Mouse (Mus musculus): Measurements from ENCODE around the gene Fzd1. TPM values are rescaled to one million over a fixed set of nuclear protein-coding genes. Genes with fewer than 3 reads are reported as not detected.

Fzd1 gene
- polyA plus RNA-seq, 1 experiment from 2014 or later, result 18.3 TPM

DNA sequence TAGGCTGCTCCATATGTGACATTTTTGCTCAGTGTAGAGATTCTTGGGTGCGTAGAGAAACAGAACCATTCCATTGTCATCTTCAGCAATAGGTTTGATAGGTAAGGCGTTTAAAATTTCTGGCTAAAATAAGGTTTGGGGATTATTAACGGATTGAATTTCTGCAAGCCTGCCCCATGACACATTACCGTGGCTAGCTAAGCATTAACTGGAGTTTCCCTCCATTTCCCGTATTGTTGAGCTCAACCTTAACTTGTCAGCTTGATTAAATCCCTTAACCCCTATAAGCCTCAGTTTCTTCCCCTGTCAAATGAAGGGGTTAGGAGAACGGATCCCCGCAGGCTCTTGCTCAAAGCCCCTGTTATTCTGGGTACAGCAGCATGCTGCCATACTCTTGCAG lies 22.4 kb downstream of the Fzd1 start:
- no peak overlapping the region for H3K27ac ChIP-seq (ENCODE audit: low read length)
- H3K4me1 ChIP-seq (ENCODE audit: insufficient read depth, low read depth, low read length), result no peaks in the 10 kb centered on the region
- 78% methylated on average over 7 of the region's 7 CpGs for WGBS
- H3K9me3 ChIP-seq (ENCODE audit: low read length), result no peaks in the 10 kb centered on the region
- H3K27me3 ChIP-seq (replicated peaks; ENCODE audit: insufficient read depth, low read length), result no peaks in the 10 kb centered on the region
- no peaks in the 10 kb centered on the region for H3K36me3 ChIP-seq (ENCODE audit: insufficient read depth, low read length)
- no peak overlapping the region for H3K4me2 ChIP-seq (replicated peaks; ENCODE audit: low read depth, low read length)
- ATAC-seq, result no peak
- no peak overlapping the region for H3K9ac ChIP-seq (replicated peaks; ENCODE audit: low read depth)
- no peak overlapping the region for H3K4me3 ChIP-seq (ENCODE audit: low read depth, low read length)
- no peak for DNase-seq (ENCODE audit: low spot score)
- TF ChIP-seq CTCF (IDR thresholded peaks at IDR 0.05), result no peak
- no peak for TF ChIP-seq EP300 (IDR thresholded peaks at IDR 0.05)

DNA sequence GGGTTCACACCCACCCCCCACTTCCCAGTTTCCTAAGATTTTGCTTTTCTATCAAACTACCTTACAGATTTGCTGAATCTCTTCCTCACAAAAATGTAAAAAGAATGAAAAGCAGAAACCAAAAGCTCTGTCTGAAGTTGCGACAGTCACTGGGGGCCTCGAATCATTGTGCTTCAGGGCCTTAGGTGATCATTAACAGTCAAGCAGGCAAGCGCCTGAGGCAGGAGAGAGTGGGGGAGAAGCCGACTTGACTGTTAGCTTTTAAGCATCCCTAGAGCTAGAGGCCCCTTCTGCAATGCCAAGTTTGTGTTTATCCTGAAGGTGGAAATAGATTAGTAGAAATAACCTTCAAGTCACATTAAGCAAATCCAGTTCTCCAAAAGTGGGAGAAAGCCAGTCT lies 24.6 kb downstream of the Fzd1 start:
- H3K36me3 ChIP-seq (ENCODE audit: insufficient read depth, low read length), result no peaks in the 10 kb centered on the region
- H3K4me1 ChIP-seq (ENCODE audit: insufficient read depth, low read depth, low read length), result no peaks in the 10 kb centered on the region
- ATAC-seq (no peak), DNase-seq (ENCODE audit: low spot score) (no peak)
- no peak overlapping the region for H3K4me2 ChIP-seq (replicated peaks; ENCODE audit: low read depth, low read length)
- H3K9ac ChIP-seq (replicated peaks; ENCODE audit: low read depth), result no peak overlapping the region
- TF ChIP-seq EP300 (IDR thresholded peaks at IDR 0.05), result no peak
- TF ChIP-seq CTCF (IDR thresholded peaks at IDR 0.05), result no peak
- WGBS, result 46% methylated on average over 4 of the region's 4 CpGs
- H3K4me3 ChIP-seq (ENCODE audit: low read depth, low read length), result no peak overlapping the region
- H3K27me3 ChIP-seq (replicated peaks; ENCODE audit: insufficient read depth, low read length), result no peaks in the 10 kb centered on the region
- H3K27ac ChIP-seq (ENCODE audit: low read length), result no peak overlapping the region
- no peaks in the 10 kb centered on the region for H3K9me3 ChIP-seq (ENCODE audit: low read length)

DNA sequence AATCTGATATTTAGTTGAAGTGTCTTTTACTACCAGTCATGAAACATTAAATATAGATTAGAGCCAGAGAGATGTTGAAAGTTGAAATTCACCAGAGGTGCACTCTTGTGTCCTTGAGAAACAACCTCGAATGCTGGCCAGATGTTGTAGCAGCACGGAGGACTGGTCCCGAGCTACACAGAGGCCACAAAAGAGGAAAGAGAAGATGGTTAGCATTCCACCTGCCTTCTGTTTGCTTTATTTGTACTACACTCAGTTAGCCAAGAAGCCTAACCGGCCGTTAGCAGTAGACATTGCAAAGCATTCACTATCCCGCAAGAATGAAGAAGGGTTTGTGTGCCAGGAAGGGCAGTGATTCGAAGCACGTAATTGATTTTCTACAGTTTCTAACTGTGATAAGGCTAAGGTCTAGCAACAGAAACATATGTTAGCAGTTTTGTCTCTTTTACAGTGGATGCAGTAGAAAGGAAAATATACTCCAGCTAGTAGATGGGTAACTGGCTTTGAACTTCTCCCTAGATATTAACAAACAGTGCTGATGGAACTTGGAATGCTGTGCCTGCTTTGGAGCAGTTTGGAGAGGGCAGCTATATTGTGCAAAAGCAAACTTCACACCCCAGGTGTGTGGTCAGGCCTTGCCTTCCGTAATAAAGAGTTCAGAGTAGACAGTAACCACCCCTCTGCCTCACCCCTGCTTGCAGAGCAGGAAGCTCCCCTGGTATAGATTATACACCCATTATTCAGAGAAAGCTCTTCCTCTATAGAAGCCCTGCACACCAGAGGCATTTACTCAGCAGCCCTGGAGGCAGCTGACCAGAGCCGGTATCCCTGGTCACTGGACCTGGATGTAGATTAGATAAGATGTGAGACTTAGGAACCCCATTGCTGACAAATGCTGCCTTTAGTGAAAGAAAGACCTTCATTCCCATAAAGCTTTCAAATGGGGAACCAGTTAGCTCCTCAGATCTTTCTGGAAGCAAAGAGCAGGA lies 25.3 kb downstream of the Fzd1 start:
- no peaks in the 10 kb centered on the region for H3K9me3 ChIP-seq (ENCODE audit: low read length)
- no peaks in the 10 kb centered on the region for H3K36me3 ChIP-seq (ENCODE audit: insufficient read depth, low read length)
- no peaks in the 10 kb centered on the region for H3K27me3 ChIP-seq (replicated peaks; ENCODE audit: insufficient read depth, low read length)
- 39% methylated on average over 10 of the region's 10 CpGs for WGBS
- H3K4me2 ChIP-seq (replicated peaks; ENCODE audit: low read depth, low read length), result no peak overlapping the region
- no peak for TF ChIP-seq CTCF (IDR thresholded peaks at IDR 0.05)
- no peak for DNase-seq (ENCODE audit: low spot score)
- H3K9ac ChIP-seq (replicated peaks; ENCODE audit: low read depth), result no peak overlapping the region
- ATAC-seq, result no peak
- no peak overlapping the region for H3K27ac ChIP-seq (ENCODE audit: low read length)
- H3K4me1 ChIP-seq (ENCODE audit: insufficient read depth, low read depth, low read length), result no peaks in the 10 kb centered on the region
- H3K4me3 ChIP-seq (ENCODE audit: low read depth, low read length), result no peak overlapping the region

DNA sequence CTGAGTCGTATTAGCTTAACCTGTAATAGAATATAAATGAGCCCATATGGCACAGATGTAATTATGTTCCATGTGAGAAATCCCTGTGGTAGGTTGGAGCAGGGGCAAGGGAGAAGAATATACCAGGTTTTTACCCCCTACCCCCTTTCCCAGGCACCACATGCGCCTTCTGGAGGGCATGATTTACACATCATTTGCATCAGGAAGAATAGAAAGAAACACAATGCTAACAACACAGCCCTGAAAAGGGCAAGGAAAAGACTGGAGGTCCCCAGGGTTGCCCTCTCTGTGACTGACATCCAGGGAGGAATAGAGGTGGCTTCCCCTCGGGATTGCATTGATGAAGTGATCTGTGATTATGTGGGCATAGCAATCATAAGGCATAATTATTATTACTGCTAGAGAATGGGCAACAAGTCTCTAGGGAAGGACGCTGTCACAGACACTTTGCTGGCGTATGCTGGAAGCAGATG lies 26.1 kb downstream of the Fzd1 start:
- H3K36me3 ChIP-seq (ENCODE audit: insufficient read depth, low read length), result no peaks in the 10 kb centered on the region
- H3K4me3 ChIP-seq (ENCODE audit: low read depth, low read length), result no peak overlapping the region
- H3K9ac ChIP-seq (replicated peaks; ENCODE audit: low read depth), result no peak overlapping the region
- H3K27ac ChIP-seq (ENCODE audit: low read length), result no peak overlapping the region
- TF ChIP-seq CTCF (IDR thresholded peaks at IDR 0.05) (no peak), EP300 (IDR thresholded peaks at IDR 0.05) (no peak)
- H3K4me1 ChIP-seq (ENCODE audit: insufficient read depth, low read depth, low read length), result no peaks in the 10 kb centered on the region
- no peaks in the 10 kb centered on the region for H3K27me3 ChIP-seq (replicated peaks; ENCODE audit: insufficient read depth, low read length)
- no peak overlapping the region for H3K4me2 ChIP-seq (replicated peaks; ENCODE audit: low read depth, low read length)
- ATAC-seq (no peak), DNase-seq (ENCODE audit: low spot score) (no peak)
- 76% methylated on average over 5 of the region's 5 CpGs for WGBS
- no peaks in the 10 kb centered on the region for H3K9me3 ChIP-seq (ENCODE audit: low read length)

DNA sequence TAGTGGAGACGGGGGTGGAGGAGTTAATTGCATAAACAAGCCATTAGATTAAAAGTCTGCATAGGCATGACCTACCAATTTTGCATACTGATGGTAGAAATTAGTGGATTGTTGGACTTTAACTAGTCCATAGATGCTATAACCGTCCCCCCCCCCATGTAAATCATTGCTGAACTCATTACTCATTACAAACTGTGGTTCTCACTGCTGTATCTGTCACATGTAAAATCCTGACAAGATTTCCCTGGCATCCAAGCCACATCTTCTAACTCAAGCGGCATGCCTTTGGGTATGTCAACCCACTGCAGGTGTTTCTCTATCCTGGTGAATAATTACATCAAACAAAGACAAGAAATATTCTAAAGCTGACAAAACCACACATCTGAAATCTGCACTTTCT lies 26.8 kb downstream of the Fzd1 start:
- no peak overlapping the region for H3K9ac ChIP-seq (replicated peaks; ENCODE audit: low read depth)
- WGBS, result 91% methylated on average over 3 of the region's 3 CpGs
- H3K27ac ChIP-seq (ENCODE audit: low read length), result no peak overlapping the region
- no peaks in the 10 kb centered on the region for H3K4me1 ChIP-seq (ENCODE audit: insufficient read depth, low read depth, low read length)
- H3K27me3 ChIP-seq (replicated peaks; ENCODE audit: insufficient read depth, low read length), result no peaks in the 10 kb centered on the region
- no peaks in the 10 kb centered on the region for H3K36me3 ChIP-seq (ENCODE audit: insufficient read depth, low read length)
- H3K9me3 ChIP-seq (ENCODE audit: low read length), result no peaks in the 10 kb centered on the region
- H3K4me3 ChIP-seq (ENCODE audit: low read depth, low read length), result no peak overlapping the region
- ATAC-seq (no peak), DNase-seq (ENCODE audit: low spot score) (no peak)
- TF ChIP-seq CTCF (IDR thresholded peaks at IDR 0.05) (no peak), EP300 (IDR thresholded peaks at IDR 0.05) (no peak)
- H3K4me2 ChIP-seq (replicated peaks; ENCODE audit: low read depth, low read length), result no peak overlapping the region

Small RNAs within 50 kb of the gene (microRNA-seq; reads per million reads assigned to microRNA genes)
- gene Gm44483, result not detected

Measured in lung, postnatal 0 days (tissue).